Mouse (Mus musculus) small intestine, adult 2 months (tissue): ENCODE results near the gene Cdkn2d.

Source experiments
- CTCF ChIP-seq: fragments of 200-500 bp; IDR thresholded peaks from 2 replicates; pipeline ENCODE4 v1.5.1; 2012; ENCODE audit warnings: low read depth, mild to moderate bottlenecking, control low read depth, inconsistent platforms, low read length, moderate library complexity, mixed read lengths; ENCODE audit not compliant: insufficient replicate concordance, insufficient read length; ENCODE audit errors: extremely low read depth
- POLR2A ChIP-seq: fragments of 200-500 bp; IDR thresholded peaks from 2 replicates; pipeline ENCODE4 v1.6.1; 2012; ENCODE audit warnings: low read depth, mild to moderate bottlenecking, control low read depth, inconsistent platforms, low read length, moderate library complexity

DNA sequence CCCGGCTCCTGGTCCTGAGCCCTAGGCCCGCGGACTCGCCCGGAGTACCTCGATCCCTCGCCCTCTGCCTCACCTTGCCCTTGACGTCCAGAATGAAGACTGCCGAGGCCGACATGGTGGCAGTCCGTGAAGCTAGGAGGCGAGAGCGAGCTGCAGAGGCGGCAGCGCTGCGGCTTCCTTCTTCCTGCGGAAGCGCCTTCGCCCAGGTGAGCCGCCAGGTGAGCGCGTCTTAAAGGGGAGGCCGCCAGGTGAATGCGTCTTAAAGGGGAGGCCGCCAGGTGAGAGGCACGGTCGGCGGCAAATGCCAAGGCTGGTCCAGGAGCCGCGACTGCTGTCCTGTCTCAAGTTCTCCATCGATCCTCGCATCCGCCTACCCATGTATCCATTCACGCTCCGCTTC is 20.9 kb upstream of the Cdkn2d start, which contains the start of gene Ap1m2:
- no peak for TF ChIP-seq CTCF
- TF ChIP-seq POLR2A: no peak
